Mouse (Mus musculus) intestine, embryonic 15.5 days (tissue): ENCODE data around the gene Retreg2. TPM values are rescaled to one million over a fixed set of nuclear protein-coding genes. Genes with fewer than 3 reads are reported as not detected.

Source experiments
- ATAC-seq: fragments of 200-750 bp; cut with Nextera tagmentation; 2 replicates; pipeline ENCODE4 v1.8.0; 2017; ENCODE audit warnings: moderate TSS enrichment, moderate library complexity
- H3K27ac ChIP-seq: fragments of 300-500 bp; sonication (generic); 2 replicates; pipeline ENCODE4 v1.5.1; 2015; ENCODE audit warnings: mild to moderate bottlenecking, inconsistent platforms
- H3K27me3 ChIP-seq: fragments of 300-500 bp; sonication (generic); replicated peaks from 2 replicates; pipeline ENCODE4 v1.6.1; 2015; ENCODE audit warnings: inconsistent platforms
- H3K36me3 ChIP-seq: fragments of 300-500 bp; sonication (generic); 2 replicates; pipeline ENCODE4 v1.6.1; 2015; ENCODE audit warnings: inconsistent platforms
- H3K4me1 ChIP-seq: fragments of 300-500 bp; sonication (generic); replicated peaks from 2 replicates; pipeline ENCODE4 v1.6.1; 2015; ENCODE audit warnings: inconsistent platforms
- H3K4me2 ChIP-seq: fragments of 300-500 bp; sonication (generic); replicated peaks from 2 replicates; pipeline ENCODE4 v1.6.1; 2015; ENCODE audit warnings: mild to moderate bottlenecking, inconsistent platforms
- H3K4me3 ChIP-seq: fragments of 300-500 bp; sonication (generic); replicated peaks from 2 replicates; pipeline ENCODE4 v1.5.1; 2015; ENCODE audit warnings: inconsistent platforms
- H3K9ac ChIP-seq: fragments of 300-500 bp; sonication (generic); 2 replicates; pipeline ENCODE4 v1.6.1; 2015; ENCODE audit warnings: inconsistent platforms
- H3K9me3 ChIP-seq: fragments of 300-500 bp; sonication (generic); 2 replicates; pipeline ENCODE4 v1.6.1; 2016; ENCODE audit warnings: inconsistent platforms
- WGBS: fragments of 180-500 bp; shearing (Covaris S2); methylation state at CpG from one replicate; pipeline ENCODE4 v1.1.7; 2015; 5-methylcytosine and 5-hydroxymethylcytosine counted together
- polyA plus RNA-seq: library from polyadenylated mRNA; unstranded; fragments of >200 nt; fragmentation: Nextera tagmentation; extraction: Ambion mirVana; gene quantifications from 2 replicates; pipeline ENCODE4 v1.2.1, GENCODE M21; 2015

The Retreg2 gene
- polyA plus RNA-seq, 1 experiment from 2014 or later: 49.5 TPM

DNA sequence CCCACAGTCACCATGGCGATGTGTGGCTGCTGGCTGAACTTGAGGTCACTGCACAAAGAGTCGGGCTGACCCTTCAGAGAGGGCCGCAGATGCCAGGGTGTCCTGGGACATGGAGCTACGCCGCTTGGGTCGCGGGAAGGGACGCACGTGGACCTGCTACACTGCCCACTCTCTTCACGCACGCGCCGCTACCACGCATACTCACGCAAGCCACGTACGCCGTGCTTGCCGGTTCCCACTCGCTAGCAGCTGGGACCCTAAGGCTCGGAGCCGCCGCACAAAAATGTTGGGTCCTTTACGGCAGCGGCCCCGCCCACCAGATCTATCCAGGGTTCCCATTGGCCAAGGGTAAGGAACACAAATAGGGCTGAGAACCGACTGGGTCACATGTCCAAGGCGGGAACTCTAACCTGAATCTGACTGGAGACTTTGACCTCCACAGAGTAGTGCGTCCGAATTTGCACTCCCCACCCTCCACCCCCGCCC, 37.6 kb downstream of the Retreg2 start, which contains the start of gene Abcb6:
Gene Abcb6, minus strand, starts transcription at position 288 of the 486 bp plus-strand sequence.
- Histone ChIP-seq H3K9ac (peak within 1 kb of the TSS; percentile 63), H3K36me3 (peaks cover 31% of the 10 kb centered on the region), H3K4me1 (peaks cover 20% of the 10 kb centered on the region), H3K9me3 (no peaks in the 10 kb centered on the region), H3K27me3 (no peaks in the 10 kb centered on the region), H3K4me3 (peak within 1 kb of the TSS; percentile 64), H3K27ac (peak within 1 kb of the TSS; percentile 42; the same call in 1 of the 2 replicates), H3K4me2 (peak within 1 kb of the TSS; percentile 95)
- ATAC-seq: peak; percentile 93
- WGBS: under 1% methylated on average over 31 of the region's 31 CpGs

DNA sequence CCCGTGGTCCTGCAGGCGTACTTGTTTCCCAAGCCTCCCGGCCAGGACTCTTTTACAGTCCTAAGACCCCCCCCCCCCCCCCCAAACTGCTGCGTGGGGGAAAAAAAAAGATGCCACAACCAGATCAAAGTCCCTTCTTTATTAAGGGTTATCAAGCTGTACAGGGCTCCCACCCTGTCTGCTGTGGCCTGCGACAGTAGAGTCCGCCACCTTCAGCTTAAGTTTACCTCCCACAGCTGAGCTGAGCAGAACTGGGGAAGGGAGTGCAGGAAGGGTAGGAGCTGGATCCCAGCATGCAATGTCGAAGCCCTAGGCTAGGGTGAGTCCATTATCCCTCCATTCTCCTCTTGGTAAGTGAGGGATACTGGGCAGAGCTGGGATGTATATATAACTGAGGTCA, 38.2 kb downstream of the Retreg2 start:
- Histone ChIP-seq H3K27me3 (no peaks in the 10 kb centered on the region), H3K4me2 (peak overlapping the region; percentile 95), H3K27ac (no peak overlapping the region), H3K9me3 (no peaks in the 10 kb centered on the region), H3K36me3 (peaks cover 35% of the 10 kb centered on the region), H3K4me1 (peaks cover 20% of the 10 kb centered on the region), H3K4me3 (peak overlapping the region; percentile 64), H3K9ac (no peak overlapping the region)
- WGBS: 30% methylated on average over 7 of the region's 7 CpGs
- ATAC-seq: peak; percentile 54

DNA sequence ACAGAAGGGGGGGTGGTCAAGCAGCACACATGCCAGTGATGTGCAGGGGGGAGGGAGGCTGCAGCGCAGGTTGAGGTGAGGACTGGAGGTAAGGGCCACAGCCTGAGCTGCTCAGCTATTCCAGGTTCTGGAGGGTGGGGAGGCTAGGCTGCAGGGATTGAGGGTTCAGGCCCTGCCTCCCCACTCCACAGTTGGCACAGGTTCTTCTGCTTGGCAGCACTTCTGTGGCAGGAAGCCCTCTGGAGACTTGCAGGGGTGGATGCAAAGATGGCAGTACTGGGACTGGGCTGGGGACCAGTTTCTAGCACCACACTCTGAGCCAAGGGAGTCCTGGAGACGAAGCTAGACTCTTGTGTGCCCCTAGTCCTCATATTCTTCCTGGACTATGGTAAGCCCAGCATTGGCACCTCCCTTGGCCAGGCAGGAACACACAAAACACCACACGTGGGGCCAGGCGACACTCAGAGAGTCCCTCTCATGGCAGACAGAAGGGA, 38.8 kb downstream of the Retreg2 start:
- H3K4me2 ChIP-seq: peak overlapping the region; percentile 95; the same call in 1 of the 2 replicates
- no peak overlapping the region for H3K9ac ChIP-seq
- no peaks in the 10 kb centered on the region for H3K9me3 ChIP-seq
- H3K27me3 ChIP-seq: no peaks in the 10 kb centered on the region
- peaks cover 35% of the 10 kb centered on the region for H3K36me3 ChIP-seq
- ATAC-seq: no peak
- no peak overlapping the region for H3K27ac ChIP-seq
- H3K4me1 ChIP-seq: peaks cover 20% of the 10 kb centered on the region
- WGBS: 84% methylated on average over 4 of the region's 4 CpGs
- no peak overlapping the region for H3K4me3 ChIP-seq

- 81% methylated on average over 4 of the region's 4 CpGs for WGBS
- no peaks in the 10 kb centered on the region for H3K9me3 ChIP-seq
- H3K27ac ChIP-seq: no peak overlapping the region
- no peaks in the 10 kb centered on the region for H3K27me3 ChIP-seq
- no peak overlapping the region for H3K4me2 ChIP-seq
- H3K9ac ChIP-seq: no peak overlapping the region
- H3K4me1 ChIP-seq: peaks cover 20% of the 10 kb centered on the region
- no peak for ATAC-seq
- peaks cover 40% of the 10 kb centered on the region for H3K36me3 ChIP-seq
- H3K4me3 ChIP-seq: no peak overlapping the region
These were observed 39.6 kb downstream of the Retreg2 start for GRCm38 (mm10) chr1:75182160-75182559.

DNA sequence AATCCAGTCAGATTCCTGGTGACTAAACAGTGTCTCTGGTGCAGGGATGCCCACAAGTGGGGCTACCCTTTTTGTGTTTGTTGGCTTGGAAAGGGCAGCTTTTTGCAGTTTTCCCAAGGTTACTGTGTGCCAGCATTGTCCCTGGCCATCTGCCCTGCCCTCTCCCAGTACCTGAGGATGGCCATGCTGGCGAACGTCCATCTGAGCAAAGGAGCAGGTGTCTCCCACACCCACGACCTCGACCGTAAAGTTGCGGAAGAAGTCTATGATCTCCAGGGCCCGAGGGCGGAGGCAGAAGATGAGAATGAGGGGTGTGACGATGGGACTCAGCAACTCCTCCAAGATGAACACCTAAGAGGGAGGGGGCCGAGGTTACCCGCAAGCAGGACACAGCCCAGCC, 42.9 kb downstream of the Retreg2 start:
- Histone ChIP-seq H3K36me3 (peaks cover 46% of the 10 kb centered on the region), H3K9me3 (no peaks in the 10 kb centered on the region), H3K27me3 (no peaks in the 10 kb centered on the region), H3K27ac (no peak overlapping the region), H3K4me2 (no peak overlapping the region), H3K4me3 (no peak overlapping the region), H3K9ac (no peak overlapping the region), H3K4me1 (peaks cover 16% of the 10 kb centered on the region; the same call in 1 of the 2 replicates)
- WGBS: 89% methylated on average over 11 of the region's 11 CpGs
- ATAC-seq: no peak

GRCm38 (mm10) chr1:75187126-75187525, 44.5 kb downstream of the Retreg2 start:
- H3K27me3 ChIP-seq: no peaks in the 10 kb centered on the region
- H3K9me3 ChIP-seq: no peaks in the 10 kb centered on the region
- H3K4me3 ChIP-seq: no peak overlapping the region
- H3K9ac ChIP-seq: no peak overlapping the region
- no peak for ATAC-seq
- peaks cover 43% of the 10 kb centered on the region for H3K36me3 ChIP-seq
- no peak overlapping the region for H3K4me2 ChIP-seq
- H3K27ac ChIP-seq: no peak overlapping the region
- H3K4me1 ChIP-seq: peaks cover 12% of the 10 kb centered on the region; the same call in 1 of the 2 replicates

- 89% methylated on average over 2 of the region's 2 CpGs for WGBS
- H3K36me3 ChIP-seq: peaks cover 35% of the 10 kb centered on the region
- H3K4me1 ChIP-seq: peaks cover 12% of the 10 kb centered on the region; the same call in 1 of the 2 replicates
- no peaks in the 10 kb centered on the region for H3K27me3 ChIP-seq
- H3K4me2 ChIP-seq: no peak overlapping the region
- no peak overlapping the region for H3K27ac ChIP-seq
- H3K4me3 ChIP-seq: no peak overlapping the region
- H3K9ac ChIP-seq: no peak overlapping the region
- H3K9me3 ChIP-seq: no peaks in the 10 kb centered on the region
- ATAC-seq: no peak
These were observed 45.4 kb downstream of the Retreg2 start for GRCm38 (mm10) chr1:75187914-75188483.

DNA sequence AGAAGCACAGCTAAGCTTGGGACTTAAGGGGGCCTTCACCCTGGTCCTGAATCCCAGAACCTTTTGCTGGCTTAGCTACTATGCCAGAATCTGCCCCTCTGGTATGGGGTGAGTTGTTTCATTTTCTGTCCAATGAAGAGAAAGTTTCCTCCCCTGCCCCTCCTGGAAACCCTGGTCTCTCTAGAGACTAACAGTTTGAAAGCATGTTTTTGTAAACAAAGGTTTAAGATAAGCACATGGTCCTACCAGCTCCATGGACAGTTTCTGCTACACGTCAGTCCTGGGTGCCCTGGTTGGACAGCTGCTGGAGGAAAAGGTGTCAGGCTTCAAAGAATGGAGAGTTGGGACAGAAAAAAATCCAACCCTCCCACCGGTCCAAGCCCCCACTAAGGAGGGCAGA, 48.0 kb downstream of the Retreg2 start:
- Histone ChIP-seq H3K4me2 (peak overlapping the region; percentile 84), H3K36me3 (peaks cover 20% of the 10 kb centered on the region), H3K4me1 (peaks cover 12% of the 10 kb centered on the region; the same call in 1 of the 2 replicates), H3K9me3 (no peaks in the 10 kb centered on the region), H3K27ac (no peak overlapping the region), H3K9ac (peak overlapping the region; percentile 83; the same call in 1 of the 2 replicates), H3K27me3 (no peaks in the 10 kb centered on the region), H3K4me3 (peak overlapping the region; percentile 77; the same call in 1 of the 2 replicates)
- ATAC-seq: no peak
- WGBS: 33% methylated on average over 2 of the region's 2 CpGs

DNA sequence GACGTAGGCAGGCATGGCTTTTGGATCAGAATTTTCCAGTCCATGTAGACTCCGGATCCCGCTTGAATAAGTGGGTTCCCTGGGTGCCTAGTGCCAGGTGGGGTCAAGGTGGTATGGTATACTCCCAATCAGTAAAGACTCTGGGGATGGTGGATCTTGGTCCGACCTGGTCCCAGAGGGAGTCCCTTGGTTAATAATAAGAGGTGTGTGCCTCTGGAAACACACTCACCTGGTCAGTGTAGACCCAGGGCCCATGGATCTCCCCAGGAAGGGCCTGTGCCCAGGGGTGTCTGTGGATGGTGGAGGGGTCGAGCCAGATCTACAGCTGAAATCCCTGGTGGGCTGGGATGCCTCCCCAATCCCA, 48.7 kb downstream of the Retreg2 start:
- peak overlapping the region; percentile 84 for H3K4me2 ChIP-seq
- peaks cover 12% of the 10 kb centered on the region; the same call in 1 of the 2 replicates for H3K4me1 ChIP-seq
- peak overlapping the region; percentile 77 for H3K4me3 ChIP-seq
- WGBS: 46% methylated on average over 5 of the region's 5 CpGs
- peak overlapping the region; percentile 89 for H3K27ac ChIP-seq
- peak overlapping the region; percentile 83 for H3K9ac ChIP-seq
- ATAC-seq: no peak
- no peaks in the 10 kb centered on the region for H3K9me3 ChIP-seq
- peaks cover 18% of the 10 kb centered on the region for H3K36me3 ChIP-seq
- H3K27me3 ChIP-seq: no peaks in the 10 kb centered on the region

GRCm38 (mm10) chr1:75191622-75192402, 49.2 kb downstream of the Retreg2 start, which contains the start of the genes Ankzf1 and Atg9a:
Gene Ankzf1, plus strand, starts transcription at chr1:75192151.
Gene Atg9a, minus strand, starts transcription at chr1:75192196.
- ATAC-seq: peak; percentile 99
- H3K36me3 ChIP-seq: peaks cover 18% of the 10 kb centered on the region
- H3K27me3 ChIP-seq: no peaks in the 10 kb centered on the region
- peak within 1 kb of the TSS; percentile 83 for H3K9ac ChIP-seq
- H3K4me2 ChIP-seq: peak within 1 kb of the TSS; percentile 84
- WGBS: under 1% methylated on average over 56 of the region's 56 CpGs
- H3K27ac ChIP-seq: peak within 1 kb of the TSS; percentile 90
- no peaks in the 10 kb centered on the region for H3K9me3 ChIP-seq
- H3K4me3 ChIP-seq: peak within 1 kb of the TSS; percentile 77
- H3K4me1 ChIP-seq: peaks cover 12% of the 10 kb centered on the region; the same call in 1 of the 2 replicates

- peak overlapping the region; percentile 74 for H3K9ac ChIP-seq
- WGBS: under 1% methylated on average over 19 of the region's 19 CpGs
- H3K27me3 ChIP-seq: no peaks in the 10 kb centered on the region
- peak; percentile 76 for ATAC-seq
- H3K27ac ChIP-seq: peak overlapping the region; percentile 90
- H3K36me3 ChIP-seq: peaks cover 19% of the 10 kb centered on the region
- peak overlapping the region; percentile 84 for H3K4me2 ChIP-seq
- peak overlapping the region; percentile 77 for H3K4me3 ChIP-seq
- H3K4me1 ChIP-seq: peaks cover 12% of the 10 kb centered on the region; the same call in 1 of the 2 replicates
- no peaks in the 10 kb centered on the region for H3K9me3 ChIP-seq
These were observed 49.9 kb downstream of the Retreg2 start for GRCm38 (mm10) chr1:75192452-75192851.
